Mouse (Mus musculus): ENCODE measurements at regions not wholly inside any gene's neighbourhood (a gene's known extent, or its start where the extent isn't known, plus 50 kb on each side); places are given as distances from the start of the nearest gene placed in this dataset.

DNA sequence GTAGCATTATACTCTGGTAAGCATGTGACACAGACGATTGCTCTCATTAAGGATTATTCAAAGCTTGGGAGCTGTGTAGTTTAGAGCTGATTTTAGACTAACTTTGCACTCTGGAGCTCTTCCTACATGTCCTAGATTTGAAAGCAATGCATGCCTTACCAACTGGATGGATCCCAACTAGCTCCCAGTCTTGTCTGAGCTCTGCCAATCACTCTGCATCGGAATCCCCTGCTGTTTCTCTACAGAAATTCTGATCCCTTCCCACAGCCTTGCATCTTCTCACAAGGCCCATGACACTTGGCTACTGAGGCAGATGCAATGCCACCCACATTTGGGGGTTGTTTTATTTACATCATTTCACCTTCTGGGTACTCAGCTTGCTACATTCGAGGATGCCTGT is 277.8 kb downstream of the Adgrg6 start:
- no peaks in the 10 kb centered on the region for H3K4me1 ChIP-seq (replicated peaks; ENCODE audit: control insufficient read depth, insufficient read depth, low read length)
- H3K27ac ChIP-seq (ENCODE audit: low read depth, low read length), result no peak overlapping the region
- no peak overlapping the region for H3K4me3 ChIP-seq (ENCODE audit: low read depth, low read length)
- no peaks in the 10 kb centered on the region for H3K27me3 ChIP-seq (replicated peaks; ENCODE audit: control insufficient read depth, insufficient read depth, low read length)
- no peaks in the 10 kb centered on the region for H3K9me3 ChIP-seq (ENCODE audit: control insufficient read depth, low read length)
- DNase-seq (ENCODE audit: low spot score), result no peak
- H3K36me3 ChIP-seq (ENCODE audit: control insufficient read depth, insufficient read depth, low read length), result no peaks in the 10 kb centered on the region
- no peak for ATAC-seq (replicated peaks; ENCODE audit: low FRiP score)
- 76% methylated on average over 3 of the region's 3 CpGs for WGBS
- H3K4me2 ChIP-seq, result no peak overlapping the region
- H3K9ac ChIP-seq (ENCODE audit: low read depth, low read length), result no peak overlapping the region

DNA sequence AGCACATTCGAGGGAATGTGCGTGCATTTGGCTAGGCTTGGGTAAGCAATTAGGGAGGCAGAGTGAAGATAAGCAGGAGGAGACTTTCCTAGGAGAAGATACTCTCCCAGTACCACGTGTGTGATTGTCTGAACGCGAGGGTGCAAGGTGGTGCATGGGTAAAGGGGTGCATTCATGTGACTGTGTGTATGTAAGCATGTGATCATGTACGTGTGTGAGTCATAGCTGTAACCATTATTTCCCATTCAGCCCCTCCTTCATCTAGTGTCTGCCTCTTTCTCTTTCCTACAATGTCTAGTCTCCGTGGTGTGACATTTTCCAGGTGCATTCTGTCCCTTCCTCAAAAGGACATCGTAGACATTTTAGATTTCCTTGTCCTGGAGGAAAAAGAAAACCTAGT is 273.8 kb downstream of the Hivep2 start:
- no peak overlapping the region for H3K9ac ChIP-seq (ENCODE audit: low read depth, low read length)
- no peak overlapping the region for H3K27ac ChIP-seq (ENCODE audit: low read depth, low read length)
- no peaks in the 10 kb centered on the region for H3K27me3 ChIP-seq (replicated peaks; ENCODE audit: control insufficient read depth, insufficient read depth, low read length)
- H3K4me2 ChIP-seq, result no peak overlapping the region
- H3K4me3 ChIP-seq (ENCODE audit: low read depth, low read length), result no peak overlapping the region
- no peak for DNase-seq (ENCODE audit: low spot score)
- H3K36me3 ChIP-seq (ENCODE audit: control insufficient read depth, insufficient read depth, low read length), result no peaks in the 10 kb centered on the region
- no peaks in the 10 kb centered on the region for H3K4me1 ChIP-seq (replicated peaks; ENCODE audit: control insufficient read depth, insufficient read depth, low read length)
- ATAC-seq (replicated peaks; ENCODE audit: low FRiP score), result no peak
- no peaks in the 10 kb centered on the region for H3K9me3 ChIP-seq (ENCODE audit: control insufficient read depth, low read length)
- 74% methylated on average over 8 of the region's 8 CpGs for whole genome bisulfite sequencing

DNA sequence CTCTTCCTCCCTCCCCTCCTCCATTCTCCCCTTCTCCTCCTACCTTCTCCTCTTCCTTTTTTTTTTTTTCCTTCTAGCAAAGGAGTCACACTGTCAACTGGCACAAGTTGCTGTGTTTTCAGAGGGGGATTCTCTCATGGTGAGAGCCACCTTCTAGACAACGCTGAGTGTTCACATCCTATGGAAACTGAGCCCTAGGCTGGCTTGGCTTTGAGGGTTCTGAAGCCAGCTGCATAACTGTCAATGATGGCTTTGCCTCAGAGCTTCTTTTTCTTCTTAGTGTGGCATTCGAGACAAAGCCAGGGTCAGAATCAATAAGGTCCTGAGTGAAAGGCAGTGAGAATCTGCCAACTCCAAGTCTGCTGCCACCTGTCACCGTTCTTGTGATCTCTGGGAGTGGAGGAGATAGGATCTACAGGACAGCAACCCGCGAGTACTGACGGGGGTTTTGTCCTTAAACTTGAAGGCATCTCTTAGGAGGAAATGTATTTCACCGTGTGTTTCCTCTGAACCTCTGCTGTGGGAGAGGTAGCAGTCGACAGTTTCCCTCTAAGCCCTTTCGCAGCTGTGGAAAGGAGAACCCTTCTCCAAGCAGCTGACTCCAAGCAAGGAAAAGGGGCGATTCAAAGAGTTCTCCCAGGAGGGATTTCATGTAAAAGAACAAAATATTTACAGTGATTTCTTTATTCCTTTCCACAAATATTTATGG is 269.2 kb downstream of the Hivep2 start:
- Histone ChIP-seq H3K27ac (ENCODE audit: low read depth, low read length) (no peak overlapping the region), H3K36me3 (ENCODE audit: control insufficient read depth, insufficient read depth, low read length) (no peaks in the 10 kb centered on the region), H3K27me3 (replicated peaks; ENCODE audit: control insufficient read depth, insufficient read depth, low read length) (no peaks in the 10 kb centered on the region), H3K9me3 (ENCODE audit: control insufficient read depth, low read length) (no peaks in the 10 kb centered on the region), H3K4me1 (replicated peaks; ENCODE audit: control insufficient read depth, insufficient read depth, low read length) (no peaks in the 10 kb centered on the region), H3K4me3 (ENCODE audit: low read depth, low read length) (no peak overlapping the region), H3K9ac (ENCODE audit: low read depth, low read length) (no peak overlapping the region), H3K4me2 (no peak overlapping the region)
- 36% methylated on average over 10 of the region's 10 CpGs for WGBS
- no peak for ATAC-seq (replicated peaks; ENCODE audit: low FRiP score)
- no peak for DNase-seq (ENCODE audit: low spot score)

DNA sequence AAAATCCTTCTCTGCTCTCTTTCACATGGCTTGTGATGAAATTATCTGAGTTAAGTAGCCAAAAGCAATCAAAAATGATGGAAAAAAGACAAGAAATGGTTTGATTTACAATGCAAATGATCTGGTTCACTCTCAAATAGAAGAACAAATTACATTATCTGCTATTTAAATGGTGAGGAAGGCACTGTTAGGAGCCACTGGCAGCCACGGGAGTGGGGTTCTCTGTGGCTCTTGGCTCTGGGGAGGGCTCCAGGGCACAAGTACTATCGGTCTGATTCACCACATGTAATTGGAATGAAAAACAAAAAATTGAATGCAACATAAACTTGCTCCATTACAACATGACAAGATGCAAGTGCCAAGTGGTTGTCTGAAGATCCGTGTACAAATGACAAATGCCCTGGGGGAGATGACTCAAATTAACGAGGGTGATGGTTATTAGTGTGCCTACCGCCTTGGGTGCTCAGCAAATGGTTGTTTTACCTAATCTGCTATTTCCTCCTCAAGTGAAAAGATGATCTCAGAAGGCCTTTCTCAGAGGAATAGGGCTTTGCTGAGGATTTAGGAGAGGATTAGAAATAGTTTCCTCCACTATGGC is 268.2 kb downstream of the Hivep2 start:
- H3K27ac ChIP-seq (ENCODE audit: low read depth, low read length), result no peak overlapping the region
- no peaks in the 10 kb centered on the region for H3K27me3 ChIP-seq (replicated peaks; ENCODE audit: control insufficient read depth, insufficient read depth, low read length)
- no peaks in the 10 kb centered on the region for H3K4me1 ChIP-seq (replicated peaks; ENCODE audit: control insufficient read depth, insufficient read depth, low read length)
- no peak overlapping the region for H3K4me3 ChIP-seq (ENCODE audit: low read depth, low read length)
- H3K4me2 ChIP-seq, result no peak overlapping the region
- H3K9ac ChIP-seq (ENCODE audit: low read depth, low read length), result no peak overlapping the region
- WGBS, result 64% methylated on average over 5 of the region's 5 CpGs
- DNase-seq (ENCODE audit: low spot score) (no peak), ATAC-seq (replicated peaks; ENCODE audit: low FRiP score) (no peak)
- no peaks in the 10 kb centered on the region for H3K9me3 ChIP-seq (ENCODE audit: control insufficient read depth, low read length)
- no peaks in the 10 kb centered on the region for H3K36me3 ChIP-seq (ENCODE audit: control insufficient read depth, insufficient read depth, low read length)

DNA sequence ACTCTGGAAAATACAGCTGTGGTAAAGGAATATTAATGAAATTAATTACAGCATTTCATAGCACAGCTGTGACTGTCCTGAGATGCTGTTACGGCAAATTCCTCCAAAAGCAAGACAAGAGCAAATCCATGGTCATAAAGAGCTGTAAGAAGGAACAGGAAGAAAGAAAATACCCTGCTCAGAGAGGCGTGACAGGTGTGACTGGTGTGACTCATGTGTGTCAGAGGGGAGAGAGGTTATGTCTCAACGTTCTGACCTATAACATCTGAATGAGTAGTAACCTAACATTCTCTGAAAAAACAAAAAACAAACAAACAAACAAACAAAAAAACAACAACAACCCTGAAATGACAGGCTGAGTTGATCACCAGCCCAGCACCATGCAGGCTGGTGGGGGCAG is 267.5 kb downstream of the Hivep2 start:
- 69% methylated on average over 3 of the region's 3 CpGs for WGBS
- no peak overlapping the region for H3K9ac ChIP-seq (ENCODE audit: low read depth, low read length)
- DNase-seq (ENCODE audit: low spot score) (no peak), ATAC-seq (replicated peaks; ENCODE audit: low FRiP score) (no peak)
- H3K27me3 ChIP-seq (replicated peaks; ENCODE audit: control insufficient read depth, insufficient read depth, low read length), result no peaks in the 10 kb centered on the region
- H3K9me3 ChIP-seq (ENCODE audit: control insufficient read depth, low read length), result no peaks in the 10 kb centered on the region
- no peaks in the 10 kb centered on the region for H3K4me1 ChIP-seq (replicated peaks; ENCODE audit: control insufficient read depth, insufficient read depth, low read length)
- H3K36me3 ChIP-seq (ENCODE audit: control insufficient read depth, insufficient read depth, low read length), result no peaks in the 10 kb centered on the region
- no peak overlapping the region for H3K4me3 ChIP-seq (ENCODE audit: low read depth, low read length)
- no peak overlapping the region for H3K27ac ChIP-seq (ENCODE audit: low read depth, low read length)
- no peak overlapping the region for H3K4me2 ChIP-seq

DNA sequence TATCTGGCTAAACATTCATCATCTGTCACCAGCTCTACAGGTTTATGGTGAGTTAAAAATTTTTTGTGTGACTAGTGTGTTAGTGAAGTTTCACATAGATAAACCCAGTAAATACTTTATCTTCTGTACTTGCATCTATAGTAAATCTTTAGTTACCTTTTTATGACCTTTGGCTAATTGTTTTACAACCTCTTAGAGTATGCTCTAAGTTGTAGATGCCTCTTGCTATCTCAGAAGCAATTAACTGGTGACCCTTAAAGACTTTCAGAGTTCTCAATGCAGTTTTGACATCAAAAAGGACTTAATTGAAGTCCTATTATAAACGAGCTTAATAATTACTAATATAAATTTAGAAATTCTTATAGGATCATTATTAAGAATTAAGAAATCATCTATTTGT is 265.6 kb downstream of the Hivep2 start:
- H3K27me3 ChIP-seq (replicated peaks; ENCODE audit: control insufficient read depth, insufficient read depth, low read length), result no peaks in the 10 kb centered on the region
- no peak overlapping the region for H3K9ac ChIP-seq (ENCODE audit: low read depth, low read length)
- H3K4me3 ChIP-seq (ENCODE audit: low read depth, low read length), result no peak overlapping the region
- DNase-seq (ENCODE audit: low spot score), result no peak
- no peaks in the 10 kb centered on the region for H3K4me1 ChIP-seq (replicated peaks; ENCODE audit: control insufficient read depth, insufficient read depth, low read length)
- WGBS, result 58% methylated on average over 1 of the region's 1 CpGs
- no peak overlapping the region for H3K4me2 ChIP-seq
- no peaks in the 10 kb centered on the region for H3K36me3 ChIP-seq (ENCODE audit: control insufficient read depth, insufficient read depth, low read length)
- ATAC-seq (replicated peaks; ENCODE audit: low FRiP score), result no peak
- no peak overlapping the region for H3K27ac ChIP-seq (ENCODE audit: low read depth, low read length)
- H3K9me3 ChIP-seq (ENCODE audit: control insufficient read depth, low read length), result no peaks in the 10 kb centered on the region

DNA sequence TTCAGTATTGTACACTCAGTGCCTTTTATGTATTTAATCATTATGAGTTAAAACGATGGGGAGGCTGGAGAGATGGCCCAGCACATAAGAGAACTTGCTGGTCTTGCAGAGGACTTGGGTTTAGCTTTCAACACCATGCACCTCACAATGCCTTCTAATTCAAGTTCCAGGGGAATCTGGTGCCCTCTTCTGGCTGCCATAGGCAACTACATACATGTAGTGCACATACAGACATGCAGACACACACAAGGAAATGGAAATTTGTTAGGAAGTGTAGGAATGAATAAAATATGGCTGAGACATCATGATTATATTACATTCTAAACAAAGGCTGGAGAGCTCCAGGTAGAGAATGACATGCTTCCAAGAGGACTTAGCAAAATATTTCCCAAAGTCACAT is 251.4 kb downstream of the Hivep2 start:
- no peaks in the 10 kb centered on the region for H3K27me3 ChIP-seq (replicated peaks; ENCODE audit: control insufficient read depth, insufficient read depth, low read length)
- no peaks in the 10 kb centered on the region for H3K4me1 ChIP-seq (replicated peaks; ENCODE audit: control insufficient read depth, insufficient read depth, low read length)
- DNase-seq (ENCODE audit: low spot score) (no peak), ATAC-seq (replicated peaks; ENCODE audit: low FRiP score) (no peak)
- H3K36me3 ChIP-seq (ENCODE audit: control insufficient read depth, insufficient read depth, low read length), result no peaks in the 10 kb centered on the region
- WGBS, result 69% methylated on average over 1 of the region's 1 CpGs
- no peak overlapping the region for H3K4me3 ChIP-seq (ENCODE audit: low read depth, low read length)
- no peak overlapping the region for H3K4me2 ChIP-seq
- H3K9me3 ChIP-seq (ENCODE audit: control insufficient read depth, low read length), result no peaks in the 10 kb centered on the region
- H3K9ac ChIP-seq (ENCODE audit: low read depth, low read length), result no peak overlapping the region
- H3K27ac ChIP-seq (ENCODE audit: low read depth, low read length), result no peak overlapping the region

DNA sequence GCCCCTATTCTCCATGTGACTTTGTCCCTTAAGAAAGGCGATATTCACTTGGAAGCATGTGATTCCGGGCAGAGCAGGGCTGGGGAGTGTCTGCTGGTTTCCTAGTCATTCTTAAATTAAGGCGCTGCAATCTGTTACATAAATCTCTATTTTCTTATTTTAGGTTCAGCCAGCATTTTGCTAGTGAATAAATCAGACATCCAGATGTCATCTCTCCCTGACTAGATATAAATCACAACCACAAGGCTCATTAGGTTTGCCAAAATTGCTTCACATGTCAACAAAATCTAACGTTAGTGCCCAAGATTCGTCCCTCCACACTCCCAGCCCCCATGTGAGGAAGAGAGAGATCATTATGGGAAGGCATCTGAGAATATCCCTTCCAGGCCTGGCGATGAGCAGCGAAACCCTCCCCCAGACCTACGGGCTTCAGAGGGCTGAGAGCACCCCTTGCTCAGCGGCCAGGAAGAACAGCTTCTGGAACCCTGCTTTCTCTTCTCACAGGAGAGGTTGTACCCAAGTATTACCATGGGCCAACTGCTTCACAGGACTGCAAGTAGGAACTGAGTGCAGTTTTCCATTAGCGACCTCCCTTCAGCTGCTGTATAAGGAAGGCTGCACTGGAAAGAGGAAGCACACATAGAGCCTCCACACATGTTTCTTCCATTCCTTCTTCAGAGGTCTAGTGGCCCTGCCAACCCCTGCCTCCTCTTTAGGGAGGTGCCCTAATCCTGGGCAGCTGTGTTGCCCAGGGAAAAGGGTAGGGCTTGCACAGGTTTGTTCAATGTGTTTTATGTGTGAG is 250.5 kb downstream of the Hivep2 start:
- no peaks in the 10 kb centered on the region for H3K36me3 ChIP-seq (ENCODE audit: control insufficient read depth, insufficient read depth, low read length)
- H3K27ac ChIP-seq (ENCODE audit: low read depth, low read length), result no peak overlapping the region
- no peaks in the 10 kb centered on the region for H3K9me3 ChIP-seq (ENCODE audit: control insufficient read depth, low read length)
- H3K4me3 ChIP-seq (ENCODE audit: low read depth, low read length), result no peak overlapping the region
- DNase-seq (ENCODE audit: low spot score) (no peak), ATAC-seq (replicated peaks; ENCODE audit: low FRiP score) (no peak)
- H3K27me3 ChIP-seq (replicated peaks; ENCODE audit: control insufficient read depth, insufficient read depth, low read length), result no peaks in the 10 kb centered on the region
- WGBS, result 80% methylated on average over 10 of the region's 10 CpGs
- H3K4me1 ChIP-seq (replicated peaks; ENCODE audit: control insufficient read depth, insufficient read depth, low read length), result no peaks in the 10 kb centered on the region
- no peak overlapping the region for H3K9ac ChIP-seq (ENCODE audit: low read depth, low read length)
- no peak overlapping the region for H3K4me2 ChIP-seq

DNA sequence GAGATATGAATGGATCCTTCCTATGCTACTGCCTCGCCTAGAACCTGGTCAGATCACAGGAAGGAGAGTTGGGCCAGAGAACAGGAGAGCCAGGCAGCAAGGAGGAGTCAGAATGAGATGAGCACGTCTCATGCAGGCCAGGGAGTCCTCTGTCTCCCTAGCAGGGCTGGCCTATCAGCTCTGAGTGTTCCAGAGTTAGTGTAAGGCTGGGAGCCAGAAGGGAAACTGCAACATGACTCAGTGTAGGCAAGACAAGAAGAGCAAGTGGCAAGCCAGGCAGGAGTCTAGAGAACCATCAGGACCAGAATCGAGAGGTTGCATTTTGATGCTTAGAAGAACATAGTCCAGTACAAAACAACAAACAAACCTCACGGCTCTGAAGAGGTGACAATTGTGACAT is 249.6 kb downstream of the Hivep2 start:
- no peaks in the 10 kb centered on the region for H3K27me3 ChIP-seq (replicated peaks; ENCODE audit: control insufficient read depth, insufficient read depth, low read length)
- H3K9ac ChIP-seq (ENCODE audit: low read depth, low read length), result no peak overlapping the region
- no peak for DNase-seq (ENCODE audit: low spot score)
- no peak overlapping the region for H3K27ac ChIP-seq (ENCODE audit: low read depth, low read length)
- no peak overlapping the region for H3K4me3 ChIP-seq (ENCODE audit: low read depth, low read length)
- H3K36me3 ChIP-seq (ENCODE audit: control insufficient read depth, insufficient read depth, low read length), result no peaks in the 10 kb centered on the region
- no peaks in the 10 kb centered on the region for H3K4me1 ChIP-seq (replicated peaks; ENCODE audit: control insufficient read depth, insufficient read depth, low read length)
- no peak overlapping the region for H3K4me2 ChIP-seq
- 83% methylated on average over 4 of the region's 4 CpGs for whole genome bisulfite sequencing
- H3K9me3 ChIP-seq (ENCODE audit: control insufficient read depth, low read length), result no peaks in the 10 kb centered on the region
- no peak for ATAC-seq (replicated peaks; ENCODE audit: low FRiP score)

Data from liver, embryonic 11.5 days (tissue).